Mouse (Mus musculus): ENCODE results near the gene Tufm.

Gene Tufm

GRCm38 (mm10) chr7:126487052-126487483, at the start of gene Tufm:
Gene Tufm (plus strand): TSS chr7:126487361.
- DNase-seq (ENCODE audit: low spot score): peak; percentile 95

- no peak for DNase-seq (ENCODE audit: low spot score)
Measured at GRCm38 (mm10) chr7:126440134-126440533, 47.0 kb upstream of the Tufm start.

- DNase-seq (ENCODE audit: low spot score): no peak
Measured at GRCm38 (mm10) chr7:126443997-126444396, 43.2 kb upstream of the Tufm start.

DNA sequence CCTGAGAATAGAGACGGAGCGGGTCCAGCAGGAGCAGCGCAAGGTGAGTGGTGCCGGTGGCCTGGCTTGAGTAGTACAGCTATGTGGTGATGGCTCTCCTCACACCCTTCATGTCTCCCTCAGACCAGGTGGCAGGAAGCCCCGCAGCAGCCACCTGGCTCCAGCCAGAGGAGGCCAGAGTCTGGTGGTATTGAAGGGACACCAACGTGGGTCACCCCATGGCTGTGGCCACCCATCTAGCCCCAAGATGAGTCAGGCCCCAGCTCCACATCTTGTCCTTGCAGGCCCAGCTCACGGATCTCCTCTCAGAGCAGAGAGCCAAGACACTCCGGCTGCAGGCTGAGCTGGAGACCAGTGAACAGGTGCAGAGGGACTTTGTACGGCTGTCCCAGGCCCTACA, 42.6 kb upstream of the Tufm start:
- DNase-seq (ENCODE audit: low spot score): no peak

- DNase-seq (ENCODE audit: low spot score): no peak
Measured at GRCm38 (mm10) chr7:126445104-126445815, 41.9 kb upstream of the Tufm start.

GRCm38 (mm10) chr7:126446217-126446616, 40.9 kb upstream of the Tufm start:
- DNase-seq (ENCODE audit: low spot score): no peak

DNA sequence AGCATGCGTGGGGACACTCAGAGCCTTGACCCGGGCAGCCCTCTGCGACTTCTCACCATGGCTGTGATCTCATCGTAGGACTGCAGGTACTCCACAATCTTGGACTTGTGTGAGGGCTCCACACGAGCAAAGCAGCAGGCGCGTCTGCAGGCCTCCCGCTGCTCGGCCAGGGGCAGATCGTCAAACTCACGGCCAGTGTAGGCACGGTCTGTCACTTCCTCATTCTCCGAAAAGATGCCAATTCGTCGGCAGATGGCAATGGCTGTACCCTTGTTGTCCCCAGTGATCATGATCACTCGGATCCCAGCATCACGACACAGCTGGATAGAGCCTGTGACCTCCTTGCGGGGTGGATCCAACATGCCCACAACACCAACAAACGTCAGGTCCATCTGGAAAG, 38.7 kb upstream of the Tufm start:
- no peak for DNase-seq (ENCODE audit: low spot score)

- DNase-seq (ENCODE audit: low spot score): no peak
Measured at GRCm38 (mm10) chr7:126449991-126450390, 37.2 kb upstream of the Tufm start.

- no peak for DNase-seq (ENCODE audit: low spot score)
Measured at GRCm38 (mm10) chr7:126450641-126451040, 36.5 kb upstream of the Tufm start.

- DNase-seq (ENCODE audit: low spot score): no peak
Measured at GRCm38 (mm10) chr7:126452244-126452643, 34.9 kb upstream of the Tufm start.

- DNase-seq (ENCODE audit: low spot score): no peak
Measured at GRCm38 (mm10) chr7:126453861-126454260, 33.3 kb upstream of the Tufm start.

DNA sequence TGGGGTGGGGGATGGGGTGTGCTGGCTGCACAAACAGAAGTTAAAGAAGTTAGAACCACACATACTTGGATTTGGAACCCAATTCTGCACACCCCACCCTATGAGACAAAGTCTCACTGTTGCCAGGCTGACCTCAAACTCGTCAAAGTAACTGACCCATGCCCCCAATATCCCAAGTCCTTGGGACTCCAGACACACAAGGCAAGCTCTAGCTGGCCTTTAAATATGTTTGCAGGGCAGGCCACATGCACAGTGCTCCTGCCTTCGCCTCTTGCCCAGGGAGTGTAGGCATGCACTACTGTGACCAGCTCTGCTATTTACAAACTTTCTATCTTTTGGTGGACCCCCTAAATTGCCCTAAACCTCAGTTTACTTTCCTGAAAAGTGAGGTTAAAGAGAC, 31.9 kb upstream of the Tufm start:
- no peak for DNase-seq (ENCODE audit: low spot score)

GRCm38 (mm10) chr7:126456382-126457266, 30.5 kb upstream of the Tufm start:
- DNase-seq (ENCODE audit: low spot score): no peak

- no peak for DNase-seq (ENCODE audit: low spot score)
Measured at GRCm38 (mm10) chr7:126458225-126458624, 28.9 kb upstream of the Tufm start.

DNA sequence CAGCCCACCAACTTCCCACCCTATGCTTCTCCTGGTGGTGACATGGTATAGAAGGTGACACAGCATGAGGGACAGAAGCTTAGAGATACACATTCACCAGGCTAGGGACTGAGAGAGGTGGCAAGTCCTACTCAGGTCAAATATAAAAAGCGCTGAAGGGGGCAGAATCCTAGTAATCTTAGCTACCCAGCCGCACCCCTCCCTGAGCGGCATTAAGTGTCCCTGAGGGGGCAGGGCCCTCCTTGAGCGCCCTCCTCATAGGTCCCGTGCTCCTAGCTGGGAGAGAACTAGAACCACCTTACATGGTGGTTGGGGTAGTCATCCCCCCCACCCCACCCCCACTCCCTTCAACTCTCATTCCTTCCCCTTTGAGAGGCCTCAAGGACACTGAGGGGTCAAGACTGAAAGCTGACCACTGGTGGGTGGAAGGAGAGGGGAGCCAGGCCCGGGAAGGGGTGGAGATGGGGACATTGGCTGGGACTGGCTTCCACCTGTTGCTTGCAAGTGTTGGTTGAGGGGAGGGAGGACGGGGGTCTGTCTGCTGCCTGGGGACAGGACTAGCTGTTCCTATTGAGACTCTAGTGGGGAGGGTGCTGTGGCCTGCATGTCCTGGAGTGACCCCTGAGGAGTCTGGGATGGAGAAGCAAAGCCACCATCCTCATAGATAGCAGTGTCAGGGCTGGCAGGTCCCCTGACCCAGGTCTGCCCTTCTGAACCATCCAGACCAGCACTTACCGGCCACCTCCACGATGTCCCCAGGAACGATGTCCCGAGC, 28.1 kb upstream of the Tufm start:
- DNase-seq (ENCODE audit: low spot score): no peak

GRCm38 (mm10) chr7:126460623-126461399, 26.4 kb upstream of the Tufm start:
- peak; percentile 38 for DNase-seq (ENCODE audit: low spot score)

- DNase-seq (ENCODE audit: low spot score): no peak
Measured at GRCm38 (mm10) chr7:126461626-126462025, 25.5 kb upstream of the Tufm start.

DNA sequence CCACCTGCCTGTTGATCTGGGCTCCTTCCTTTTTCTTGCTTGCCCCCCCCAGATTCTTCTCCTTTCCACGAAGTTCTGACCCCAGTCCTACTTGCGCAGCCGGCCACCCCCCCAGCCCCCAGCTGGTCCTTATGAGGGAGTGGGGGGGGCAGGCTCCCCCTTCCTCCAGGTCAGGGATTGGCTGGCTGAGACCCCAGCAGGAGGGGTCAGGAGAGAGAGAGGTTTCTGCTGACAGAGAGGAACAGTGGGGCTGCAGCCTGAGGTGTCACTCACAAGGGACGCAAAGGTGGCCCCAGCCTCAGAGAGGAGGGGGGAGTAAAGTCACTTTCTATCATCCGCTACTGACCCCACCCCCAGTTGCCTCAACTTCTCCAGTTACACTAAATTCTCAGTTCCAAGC, 24.2 kb upstream of the Tufm start, which contains the start of gene Atp2a1:
Atp2a1 (minus strand) TSS at position 105 of the 400 bp plus-strand sequence.
- no peak for DNase-seq (ENCODE audit: low spot score)

- no peak for DNase-seq (ENCODE audit: low spot score)
Measured at GRCm38 (mm10) chr7:126463547-126463946, 23.6 kb upstream of the Tufm start.

DNA sequence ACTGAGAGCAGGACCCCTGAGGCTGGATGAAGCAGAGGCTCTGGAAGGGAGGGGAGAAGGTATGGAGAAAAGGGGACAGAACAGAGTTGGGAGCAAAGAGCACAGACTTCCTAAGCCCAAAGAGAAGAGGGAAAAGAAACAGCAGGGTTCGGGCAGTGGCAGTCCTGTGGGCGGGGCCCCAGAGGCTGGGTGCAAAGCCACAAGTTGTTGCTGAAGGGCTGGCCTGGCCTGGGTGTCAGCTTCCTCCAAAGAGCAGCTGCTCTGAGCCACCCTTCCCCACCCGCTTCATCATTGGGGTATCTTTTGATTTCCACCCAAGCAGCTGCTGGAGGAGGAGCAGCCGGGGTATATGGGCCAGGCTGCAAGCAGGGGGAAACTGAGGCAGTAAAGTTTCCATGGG, 23.0 kb upstream of the Tufm start:
- no peak for DNase-seq (ENCODE audit: low spot score)

DNA sequence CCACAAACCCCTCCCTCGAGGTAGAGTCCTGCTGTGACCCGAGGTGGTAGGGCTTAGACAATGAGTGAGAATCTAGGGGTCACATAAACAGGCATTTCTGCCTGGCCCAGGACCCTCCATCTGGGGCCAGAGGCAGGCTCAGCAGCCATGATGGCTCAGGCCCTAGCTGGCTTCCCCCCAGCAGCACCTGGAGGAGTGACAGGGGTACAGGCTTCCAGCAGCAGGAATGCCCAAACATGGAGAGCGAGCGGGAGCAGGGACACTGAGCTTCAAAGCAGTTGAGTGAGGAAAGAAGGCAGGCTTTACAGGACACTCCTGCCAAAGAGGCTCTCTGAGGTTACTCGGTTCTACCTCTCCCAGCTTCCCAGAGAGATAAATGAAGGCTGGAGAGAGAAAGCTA, 22.3 kb upstream of the Tufm start:
- DNase-seq (ENCODE audit: low spot score): no peak
